Mouse (Mus musculus): ENCODE results near the gene Jazf1.

DNA sequence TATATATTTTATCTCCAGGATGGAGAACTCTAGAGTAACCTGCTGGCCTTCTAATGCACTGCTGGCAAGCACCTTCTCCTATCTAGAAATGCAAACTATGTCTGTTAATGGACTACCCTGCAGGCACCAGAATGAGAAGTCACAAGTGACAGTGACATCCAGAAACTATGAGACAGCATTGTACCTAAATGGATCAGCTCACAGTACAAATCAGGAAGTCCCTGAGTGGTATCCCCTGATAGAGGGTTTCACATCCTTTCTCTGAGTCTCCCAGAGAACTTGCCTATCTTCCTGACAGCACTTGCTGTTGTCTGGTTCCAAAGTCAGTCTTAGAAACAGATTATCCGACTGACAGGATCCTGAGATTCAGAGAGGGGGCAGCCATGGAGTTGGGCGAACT lies 22.9 kb downstream of the Jazf1 start:
- TF ChIP-seq CTCF (conservative IDR thresholded peaks at IDR 0.05; ENCODE audit: low read length): no peak
- no peak for TF ChIP-seq POU5F1 (IDR thresholded peaks at IDR 0.05; ENCODE audit: borderline replicate concordance, low read length)
